Comparison of ENCODE assay signal across 8 mouse cellular contexts in genomic region chr5:122849521-122850318, GRCm38 (mm10). TPM values are rescaled to one million over a fixed set of nuclear protein-coding genes. Genes with fewer than 3 reads are reported as not detected.
DNase-seq lines count a peak whose midpoint lies in the region; ATAC-seq lines count a peak whose summit lies in the region.

Gene Rnf34 (plus strand): TSS chr5:122850048.

- DNase-seq in adipocyte (ENCODE audit: low spot score), result peak; percentile 98
- peak; percentile 97 for DNase-seq in embryo, embryonic 10 days (ENCODE audit: low spot score)
- DNase-seq in gastrocnemius, postnatal 10 days, result peak; percentile 94
- DNase-seq in induced T-regulatory cell, adult 2 months (ENCODE audit: low read depth), result peak; percentile 99
- peak; percentile 95 for DNase-seq in left cerebral cortex, adult 9 months (ENCODE audit: low spot score in 2 of 2)
- DNase-seq in right cerebral cortex, postnatal 14 days, result peak; percentile 98
- DNase-seq in urinary bladder, postnatal 36 days (ENCODE audit: low spot score in 2 of 2), result peak; percentile 91 to 97

- peak; percentile 96 for ATAC-seq in megakaryocyte progenitor cell, adult 5-6 weeks (replicated peaks; ENCODE audit: poor library complexity)

RNA-seq across cellular contexts. Expression of gene Rnf34, which starts in this region (rescaled TPM):
- total RNA-seq in gastrocnemius, postnatal 10 days (2021), result 10 to 100 TPM; 12.7 to 15.9 TPM
- total RNA-seq in megakaryocyte progenitor cell, adult 5-6 weeks (2015), result 7.9 and 10.1 TPM in 2 replicates
- 12.7 and 15.6 TPM in 2 replicates for total RNA-seq in megakaryocyte progenitor cell, adult 5-6 weeks (2017)

Comparison
In these comparisons a context has a peak if more than half of its experiments do, and no peak if none do; other contexts are left out.
1. Peak in every context shown above with its lines: DNase-seq and ATAC-seq.